Mouse (Mus musculus): ENCODE results near the gene Tmem151b.

The Tmem151b gene

GRCm38 (mm10) chr17:45584939-45585678, 35.6 kb upstream of the Tmem151b start:
- in situ Hi-C loops (cut with MboI; ENCODE audit: unreplicated experiment in 2 of 2), result loop anchor here (5.0 kb wide), 2 partner anchors 42 to 132 kb away; no protein-coding TSS in a partner anchor

- in situ Hi-C loops (cut with MboI; ENCODE audit: unreplicated experiment in 2 of 2), result loop anchor here in 1 of 2 experiments (5.0 kb wide), 1 partner anchor 133 kb away; no protein-coding TSS in a partner anchor
Observed at GRCm38 (mm10) chr17:45584096-45584896, 34.8 kb upstream of the Tmem151b start.

- in situ Hi-C loops (cut with MboI; ENCODE audit: unreplicated experiment in 2 of 2), result loop anchor here in 1 of 2 experiments (5.0 kb wide), 1 partner anchor 134 kb away; no protein-coding TSS in a partner anchor
Observed at GRCm38 (mm10) chr17:45582715-45583355, 33.4 kb upstream of the Tmem151b start.

- in situ Hi-C loops (cut with MboI; ENCODE audit: unreplicated experiment in 2 of 2), result loop anchor here in 1 of 2 experiments (5.0 kb wide), 1 partner anchor 135 kb away; no protein-coding TSS in a partner anchor
Observed at GRCm38 (mm10) chr17:45582188-45582587, 32.7 kb upstream of the Tmem151b start.

- in situ Hi-C loops (cut with MboI; ENCODE audit: unreplicated experiment in 2 of 2), result loop anchor here in 1 of 2 experiments (5.0 kb wide), 1 partner anchor 136 kb away; no protein-coding TSS in a partner anchor
Observed at GRCm38 (mm10) chr17:45581567-45581983, 32.1 kb upstream of the Tmem151b start.

GRCm38 (mm10) chr17:45580958-45581477, 31.5 kb upstream of the Tmem151b start:
- in situ Hi-C loops (cut with MboI; ENCODE audit: unreplicated experiment in 2 of 2), result loop anchor here in 1 of 2 experiments (5.0 kb wide), 1 partner anchor 136 kb away; no protein-coding TSS in a partner anchor

- in situ Hi-C loops (cut with MboI; ENCODE audit: unreplicated experiment in 2 of 2), result no loop called here
Observed at GRCm38 (mm10) chr17:45579554-45579953, 30.1 kb upstream of the Tmem151b start.

- in situ Hi-C loops (cut with MboI; ENCODE audit: unreplicated experiment in 2 of 2), result no loop called here
Observed at GRCm38 (mm10) chr17:45578843-45579242, 29.4 kb upstream of the Tmem151b start.

- in situ Hi-C loops (cut with MboI; ENCODE audit: unreplicated experiment in 2 of 2), result no loop called here
Observed at GRCm38 (mm10) chr17:45578242-45578641, 28.8 kb upstream of the Tmem151b start.

GRCm38 (mm10) chr17:45575123-45575897, 25.8 kb upstream of the Tmem151b start:
- in situ Hi-C loops (cut with MboI; ENCODE audit: unreplicated experiment in 2 of 2), result no loop called here

- in situ Hi-C loops (cut with MboI; ENCODE audit: unreplicated experiment in 2 of 2), result loop anchor here in 1 of 2 experiments (25.0 kb wide), 1 partner anchor 463 kb away; the partner anchor contains the start of gene Vegfa
Observed at GRCm38 (mm10) chr17:45574129-45574761, 24.8 kb upstream of the Tmem151b start.

- in situ Hi-C loops (cut with MboI; ENCODE audit: unreplicated experiment in 2 of 2), result loop anchor here in 1 of 2 experiments (25.0 kb wide), 1 partner anchor 464 kb away; the partner anchor contains the start of gene Vegfa
Observed at GRCm38 (mm10) chr17:45573780-45574123, 24.3 kb upstream of the Tmem151b start.

GRCm38 (mm10) chr17:45573087-45573779, 23.8 kb upstream of the Tmem151b start, which contains the start of gene Hsp90ab1:
Gene Hsp90ab1 (minus strand): TSS chr17:45573271.
- in situ Hi-C loops (cut with MboI; ENCODE audit: unreplicated experiment in 2 of 2), result loop anchor here in 1 of 2 experiments (25.0 kb wide), 1 partner anchor 464 kb away; the partner anchor contains the start of gene Vegfa

- in situ Hi-C loops (cut with MboI; ENCODE audit: unreplicated experiment in 2 of 2), result loop anchor here in 1 of 2 experiments (25.0 kb wide), 1 partner anchor 465 kb away; the partner anchor contains the start of gene Vegfa
Observed at GRCm38 (mm10) chr17:45572103-45573086, 22.9 kb upstream of the Tmem151b start.

- in situ Hi-C loops (cut with MboI; ENCODE audit: unreplicated experiment in 2 of 2), result loop anchor here in 1 of 2 experiments (25.0 kb wide), 1 partner anchor 467 kb away; the partner anchor contains the start of gene Vegfa
Observed at GRCm38 (mm10) chr17:45569999-45570398, 20.5 kb upstream of the Tmem151b start.

GRCm38 (mm10) chr17:45568990-45569389, 19.5 kb upstream of the Tmem151b start:
- in situ Hi-C loops (cut with MboI; ENCODE audit: unreplicated experiment in 2 of 2), result loop anchor here in 1 of 2 experiments (25.0 kb wide), 1 partner anchor 468 kb away; the partner anchor contains the start of gene Vegfa

GRCm38 (mm10) chr17:45567162-45567601, 17.7 kb upstream of the Tmem151b start:
- in situ Hi-C loops (cut with MboI; ENCODE audit: unreplicated experiment in 2 of 2), result loop anchor here in 1 of 2 experiments (25.0 kb wide), 1 partner anchor 470 kb away; the partner anchor contains the start of gene Vegfa

Data from v-Abl transformed pro-B cells (cell line).